Mouse (Mus musculus) right cerebral cortex, postnatal 14 days (tissue): ENCODE data around the gene Mbtps2.

Experiments used
- DNase-seq: peaks from one replicate; pipeline ENCODE4 v3.0.0; 2022

The Mbtps2 gene

DNA sequence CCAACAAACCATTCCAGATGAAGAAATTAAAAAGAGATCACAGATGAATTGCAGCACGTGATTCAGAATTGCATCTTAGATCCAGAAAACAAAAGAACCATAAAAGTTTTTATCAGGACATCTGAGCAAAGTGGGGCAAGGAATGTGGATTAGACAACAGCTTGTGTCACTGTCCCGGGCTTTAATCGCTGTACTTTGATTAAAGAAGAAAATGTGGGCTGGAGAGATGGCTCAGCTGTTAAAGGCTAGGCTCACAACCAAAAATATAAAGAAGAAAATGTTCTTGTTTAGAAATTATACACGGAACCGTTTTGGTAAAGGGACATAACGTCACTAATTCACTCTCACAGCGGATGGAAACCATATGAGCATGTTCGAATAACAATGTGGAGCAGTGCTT, 98.5 kb downstream of the Mbtps2 start:
- no peak for DNase-seq

DNA sequence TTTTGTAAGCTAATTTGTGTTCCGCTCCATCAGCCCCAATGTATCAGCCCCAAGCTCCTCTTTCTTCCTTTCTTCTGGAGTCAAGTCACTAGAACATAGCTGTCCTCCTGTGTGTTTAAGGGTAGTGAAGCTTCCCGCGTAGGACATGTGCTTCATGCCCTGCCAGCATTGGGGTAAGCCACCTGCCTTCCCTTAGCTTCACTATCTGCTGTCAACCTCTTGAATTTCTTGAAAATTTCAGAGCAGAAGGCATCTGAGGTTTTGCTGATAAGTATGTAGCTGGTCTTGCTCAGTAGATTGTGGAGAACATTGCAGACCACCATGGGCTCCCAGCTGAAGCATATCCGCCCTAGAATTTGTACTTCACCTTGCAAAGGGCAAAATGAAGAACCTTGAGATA, 105.4 kb downstream of the Mbtps2 start:
- DNase-seq: no peak

DNA sequence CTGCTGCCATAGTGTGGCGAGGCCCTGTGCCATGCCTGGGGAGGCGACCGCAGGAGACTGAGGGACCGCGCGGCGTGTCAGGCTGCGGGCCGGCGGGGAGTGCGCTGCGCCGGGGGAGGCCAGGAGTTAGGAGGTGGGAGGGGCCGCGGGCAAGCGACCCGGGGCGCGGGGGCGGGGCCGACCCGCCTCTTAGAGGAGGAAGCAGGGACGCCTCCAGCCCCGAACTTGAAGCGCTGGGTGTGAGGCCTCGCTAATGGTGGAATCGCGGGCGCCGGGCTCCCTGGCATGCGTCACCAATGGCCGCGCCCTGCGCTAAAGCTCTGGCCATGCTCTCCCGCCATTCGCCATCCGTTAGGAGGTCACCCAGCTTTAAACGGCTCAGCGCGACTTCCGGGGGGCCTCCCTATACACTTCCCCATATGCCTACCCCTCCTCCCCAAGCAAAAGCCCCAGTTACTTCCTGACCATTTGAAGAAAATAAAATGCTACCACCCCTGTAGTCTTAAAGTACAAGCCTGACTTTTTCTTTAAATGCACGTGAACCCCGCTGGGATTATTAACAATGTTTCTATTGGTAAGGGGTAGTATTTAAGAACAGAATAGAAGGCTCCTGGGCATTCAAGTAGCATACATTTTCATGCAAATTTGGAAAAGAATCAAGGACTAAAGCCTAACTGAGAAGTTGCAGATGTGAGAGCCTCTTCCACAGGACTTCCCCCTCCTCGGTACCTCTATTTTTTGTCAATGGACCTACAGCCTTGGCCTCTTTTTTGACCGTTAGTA, 106.4 kb downstream of the Mbtps2 start, which contains the start of gene Sms:
Gene Sms, minus strand, starts transcription at position 344 of the 783 bp plus-strand sequence.
- DNase-seq: peak; percentile 41

DNA sequence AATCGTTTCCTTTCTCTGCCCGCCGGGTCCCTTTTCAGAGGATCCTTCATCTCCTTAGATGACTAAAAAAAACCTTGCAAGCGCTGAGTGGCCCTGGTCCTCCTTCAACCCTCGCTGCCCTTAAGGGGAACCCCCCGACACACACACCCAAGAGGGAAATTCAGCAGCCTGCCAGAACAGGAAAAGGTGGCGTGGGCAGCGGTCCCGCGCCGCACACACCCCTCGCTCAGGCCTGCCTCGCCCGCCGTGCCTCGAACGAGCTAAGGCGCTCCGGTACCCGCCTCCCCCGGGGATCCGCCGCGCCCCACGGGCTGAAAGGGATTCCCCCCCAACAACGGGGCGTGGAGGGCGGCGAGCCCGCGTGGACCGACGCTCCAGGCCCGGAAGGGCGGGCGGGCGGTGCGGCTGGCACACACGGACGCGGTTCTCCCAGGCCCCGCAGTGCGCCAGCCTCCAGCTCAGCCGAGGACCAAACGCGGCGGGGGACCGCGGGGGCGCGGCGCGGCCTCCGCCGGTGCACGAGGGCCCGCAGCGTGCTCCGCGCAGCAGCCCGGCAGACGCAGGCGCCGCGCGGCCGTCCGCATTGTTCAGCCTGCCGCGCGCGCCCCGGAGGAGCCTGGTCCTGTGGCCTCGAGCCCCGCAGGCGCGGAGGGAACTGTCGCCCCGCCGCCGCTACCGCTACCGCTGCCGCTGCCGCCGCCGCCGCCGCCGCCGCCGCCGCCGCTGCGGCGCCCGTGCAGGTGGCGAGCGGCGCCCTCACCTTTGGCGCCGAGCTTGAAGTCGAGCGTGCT, 107.2 kb downstream of the Mbtps2 start:
- peak; percentile 30 for DNase-seq

DNA sequence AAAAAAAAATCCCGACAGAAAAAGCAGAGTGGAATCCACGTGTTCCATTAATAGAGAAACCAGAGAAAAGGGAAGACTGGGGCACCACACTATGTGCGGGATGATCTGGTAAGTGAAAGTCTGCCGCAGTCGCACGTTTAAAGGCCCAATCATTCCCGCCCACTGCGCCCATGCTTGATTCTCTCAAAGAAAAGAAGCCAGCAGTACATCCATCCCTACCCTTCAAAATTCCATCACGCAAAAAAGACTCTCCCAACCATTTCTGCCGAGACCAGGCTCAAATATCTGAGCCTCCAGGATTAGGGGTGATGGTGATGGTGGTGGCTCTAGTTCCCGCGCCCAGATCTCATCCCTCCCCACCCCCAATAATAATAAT, 107.8 kb downstream of the Mbtps2 start:
- DNase-seq: no peak

DNA sequence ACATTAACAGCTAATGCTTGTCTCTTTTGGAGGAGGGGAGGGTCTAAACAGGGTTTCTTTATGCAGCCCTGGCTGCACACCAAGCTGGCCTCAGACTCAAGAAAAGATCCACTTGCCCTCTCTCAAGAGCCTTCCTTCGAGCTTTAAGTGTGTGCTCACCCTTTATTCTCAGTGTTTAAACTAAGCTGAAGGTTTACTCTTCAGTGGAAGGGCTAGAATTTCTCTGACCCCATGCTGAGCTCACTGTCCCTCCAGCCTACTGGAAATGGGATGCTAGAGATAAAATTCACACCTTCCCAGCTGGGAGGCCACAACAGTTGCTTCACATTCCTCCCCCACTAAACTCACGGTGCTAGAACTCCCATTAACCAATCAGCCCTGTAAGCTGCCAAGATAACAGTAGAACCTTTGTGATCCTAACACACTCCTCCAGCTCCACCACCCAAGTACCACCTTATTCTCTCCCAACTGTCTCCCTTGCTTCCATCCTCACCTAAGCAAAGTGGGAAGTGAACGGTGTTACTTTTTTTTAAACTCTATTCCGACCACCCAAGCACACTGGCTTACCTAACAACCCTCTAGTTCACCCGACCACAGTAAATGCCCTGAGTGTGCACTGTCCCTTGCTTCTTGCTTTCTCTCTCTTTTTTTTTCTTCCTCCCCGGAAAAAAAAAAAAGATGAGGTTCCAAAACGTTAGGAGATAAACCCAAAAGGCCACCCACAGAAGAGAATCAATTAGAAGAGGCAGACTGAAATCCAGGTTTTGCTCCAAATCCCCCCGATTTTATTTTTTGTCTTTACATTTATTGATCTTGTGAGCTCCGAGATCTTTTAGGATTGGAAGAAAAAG, 108.4 kb downstream of the Mbtps2 start:
- DNase-seq: no peak

DNA sequence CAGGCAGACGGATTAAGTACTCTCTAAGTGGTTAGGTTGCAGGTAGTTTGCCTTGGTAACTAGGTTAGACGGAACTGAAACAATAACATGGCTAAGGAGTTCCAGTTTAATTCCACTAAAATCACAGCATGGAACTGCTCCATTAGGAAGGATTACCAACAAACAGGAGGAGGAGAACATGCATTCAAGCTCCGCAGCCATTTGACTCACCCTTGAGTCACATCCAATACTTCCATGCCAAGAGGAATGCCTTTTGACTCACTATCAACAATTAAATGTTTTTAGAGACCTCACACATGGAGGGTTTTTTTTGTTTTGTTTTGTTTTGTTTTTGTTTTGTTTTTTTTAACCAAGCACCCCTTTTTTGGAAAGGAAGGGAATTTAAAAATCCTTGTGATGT, 109.7 kb downstream of the Mbtps2 start:
- DNase-seq: no peak

DNA sequence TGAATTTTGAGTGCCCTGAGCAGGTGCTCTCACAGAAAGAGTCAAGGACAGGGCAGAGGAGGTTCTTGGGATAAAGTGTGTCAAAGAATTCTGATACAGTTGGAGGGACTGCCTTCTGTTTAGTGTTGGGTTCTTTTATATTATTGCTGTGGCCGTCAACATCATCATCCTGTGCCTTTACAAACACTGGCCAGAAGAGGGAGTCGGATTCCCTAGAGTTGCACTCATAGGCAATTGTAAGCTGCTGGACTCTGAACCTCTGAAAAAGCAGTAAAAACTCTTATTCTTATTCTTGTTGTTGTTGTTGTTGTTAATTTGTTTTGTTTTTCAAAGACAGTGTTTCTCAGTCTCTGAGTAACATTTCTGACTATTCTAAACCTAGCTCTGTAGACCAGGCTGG, 111.8 kb downstream of the Mbtps2 start:
- DNase-seq: peak; percentile 12
